Mouse (Mus musculus): ENCODE results near the gene Mmp9. TPM values are rescaled to one million over a fixed set of nuclear protein-coding genes. Genes with fewer than 3 reads are reported as not detected.

The Mmp9 gene
- polyA plus RNA-seq, 1 experiment from 2014 or later, result 5.7 TPM

DNA sequence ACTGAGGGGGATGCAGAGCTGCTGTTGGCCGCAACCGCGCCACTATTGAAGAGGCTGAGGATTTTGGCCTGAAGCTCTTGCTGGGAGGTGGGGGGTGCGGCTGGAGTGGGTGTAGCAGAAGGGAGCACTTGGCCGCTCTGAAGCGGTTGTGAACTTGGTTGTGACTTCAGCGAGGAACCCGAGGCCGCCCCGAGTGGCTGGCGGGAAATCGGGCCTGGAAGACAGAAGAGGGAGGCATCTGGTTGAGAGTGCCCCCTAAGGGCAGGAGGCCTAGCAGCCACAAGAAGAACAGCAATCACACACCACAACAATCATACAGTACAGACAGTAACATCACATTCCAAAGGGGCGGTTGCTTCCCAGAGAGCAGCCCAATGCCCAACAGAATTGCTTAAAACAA is 61.4 kb downstream of the Mmp9 start:
- H3K9ac ChIP-seq, result no peak overlapping the region
- no peak overlapping the region for H3K4me2 ChIP-seq (replicated peaks)
- H3K9me3 ChIP-seq (replicated peaks), result no peaks in the 10 kb centered on the region
- peaks cover 16% of the 10 kb centered on the region for H3K4me1 ChIP-seq
- 90% methylated on average over 13 of the region's 13 CpGs for WGBS
- H3K36me3 ChIP-seq, result peaks cover 83% of the 10 kb centered on the region
- no peak for ATAC-seq (ENCODE audit: low FRiP score)
- H3K27me3 ChIP-seq, result peaks cover 38% of the 10 kb centered on the region
- no peak overlapping the region for H3K27ac ChIP-seq
- H3K4me3 ChIP-seq, result no peak overlapping the region

DNA sequence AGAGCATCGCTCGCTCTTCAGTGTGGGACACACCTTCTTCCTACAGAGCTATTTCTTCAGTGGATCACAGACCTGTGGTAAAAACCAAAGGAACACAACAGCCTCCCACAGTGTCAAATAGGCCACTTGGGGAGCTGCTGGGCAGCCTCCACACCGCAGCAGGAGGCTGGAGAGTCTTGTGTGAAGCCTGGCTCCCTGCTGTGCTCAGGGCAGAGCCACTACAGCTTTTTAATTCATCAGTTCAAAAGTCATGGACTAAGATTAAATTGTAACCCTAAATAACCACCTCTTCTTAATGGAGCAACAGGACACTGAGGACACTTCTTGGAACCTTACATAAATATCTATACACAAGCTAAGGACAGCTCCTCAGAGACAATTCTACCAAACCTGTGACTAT is 62.5 kb downstream of the Mmp9 start:
- Histone ChIP-seq H3K9ac (no peak overlapping the region), H3K4me2 (replicated peaks) (no peak overlapping the region), H3K36me3 (peaks cover 95% of the 10 kb centered on the region), H3K4me3 (no peak overlapping the region), H3K27me3 (peaks cover 27% of the 10 kb centered on the region), H3K27ac (no peak overlapping the region), H3K9me3 (replicated peaks) (no peaks in the 10 kb centered on the region), H3K4me1 (peaks cover 6% of the 10 kb centered on the region)
- no peak for ATAC-seq (ENCODE audit: low FRiP score)
- WGBS, result 80% methylated on average over 3 of the region's 3 CpGs

DNA sequence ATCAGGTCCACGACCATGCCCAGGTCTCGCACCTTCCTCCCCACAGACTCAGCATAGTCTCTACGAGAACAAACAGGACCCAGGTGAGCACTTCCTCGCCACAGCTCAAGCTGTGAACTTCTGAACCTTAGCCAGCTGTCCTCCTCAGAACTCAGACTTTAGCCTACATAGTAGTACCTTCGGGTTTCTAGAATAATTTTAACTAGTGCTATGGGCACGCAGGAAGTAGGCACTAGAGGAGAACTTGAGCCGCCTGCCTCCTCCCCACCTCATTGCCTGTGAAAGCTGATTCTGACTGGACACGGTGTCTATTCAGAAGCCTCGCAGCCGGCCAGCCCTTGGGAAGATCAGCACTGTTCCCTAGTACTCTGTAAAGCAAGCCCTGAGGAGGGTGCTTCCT is 63.7 kb downstream of the Mmp9 start:
- Histone ChIP-seq H3K4me3 (no peak overlapping the region), H3K36me3 (peaks cover 99% of the 10 kb centered on the region), H3K4me2 (replicated peaks) (no peak overlapping the region), H3K9ac (no peak overlapping the region), H3K27me3 (peaks cover 15% of the 10 kb centered on the region), H3K9me3 (replicated peaks) (no peaks in the 10 kb centered on the region), H3K27ac (no peak overlapping the region), H3K4me1 (no peaks in the 10 kb centered on the region)
- ATAC-seq (ENCODE audit: low FRiP score), result no peak
- WGBS, result 90% methylated on average over 10 of the region's 10 CpGs

Other genes starting within 250 kb of the Mmp9 start
- gene Spint4, start 242.3 kb upstream of the Mmp9 start, polyA plus RNA-seq (2016; fragmentation: Nextera tagmentation; extraction: Ambion mirVana), result not detected in 2 replicates
- not detected in 2 replicates for gene Spint5, start 225.5 kb upstream of the Mmp9 start, polyA plus RNA-seq (2016; fragmentation: Nextera tagmentation; extraction: Ambion mirVana)
- gene Wfdc3, start 194.8 kb upstream of the Mmp9 start, polyA plus RNA-seq (2016; fragmentation: Nextera tagmentation; extraction: Ambion mirVana), result 1.0 and 1.2 TPM in 2 replicates
- 85.3 and 89.7 TPM in 2 replicates for gene Dnttip1, start 194.8 kb upstream of the Mmp9 start, polyA plus RNA-seq (2016; fragmentation: Nextera tagmentation; extraction: Ambion mirVana)
- 296 and 341 TPM in 2 replicates for gene Ube2c, start 170.9 kb upstream of the Mmp9 start, polyA plus RNA-seq (2016; fragmentation: Nextera tagmentation; extraction: Ambion mirVana)
- 4.9 and 31.3 TPM in 2 replicates for gene Tnnc2, start 160.8 kb upstream of the Mmp9 start, polyA plus RNA-seq (2016; fragmentation: Nextera tagmentation; extraction: Ambion mirVana)
- 15.0 and 15.7 TPM in 2 replicates for gene Snx21, start 155.0 kb upstream of the Mmp9 start, polyA plus RNA-seq (2016; fragmentation: Nextera tagmentation; extraction: Ambion mirVana)
- 15.3 and 17.0 TPM in 2 replicates for gene Acot8, start 135.9 kb upstream of the Mmp9 start, polyA plus RNA-seq (2016; fragmentation: Nextera tagmentation; extraction: Ambion mirVana)
- 11.9 and 12.2 TPM in 2 replicates for gene Zswim3, start 135.7 kb upstream of the Mmp9 start, polyA plus RNA-seq (2016; fragmentation: Nextera tagmentation; extraction: Ambion mirVana)
- 21.4 and 22.3 TPM in 2 replicates for gene Zswim1, start 118.1 kb upstream of the Mmp9 start, polyA plus RNA-seq (2016; fragmentation: Nextera tagmentation; extraction: Ambion mirVana)
- gene Spata25, start 112.2 kb upstream of the Mmp9 start, polyA plus RNA-seq (2016; fragmentation: Nextera tagmentation; extraction: Ambion mirVana), result not detected in 2 replicates
- 108 and 112 TPM in 2 replicates for gene Ctsa, start 107.9 kb upstream of the Mmp9 start, polyA plus RNA-seq (2016; fragmentation: Nextera tagmentation; extraction: Ambion mirVana)
- gene Neurl2, start 107.3 kb upstream of the Mmp9 start, polyA plus RNA-seq (2016; fragmentation: Nextera tagmentation; extraction: Ambion mirVana), result 5.5 and 6.1 TPM in 2 replicates
- 77.3 and 78.5 TPM in 2 replicates for gene Pltp, start 83.1 kb upstream of the Mmp9 start, polyA plus RNA-seq (2016; fragmentation: Nextera tagmentation; extraction: Ambion mirVana)
- gene Pcif1, start 61.5 kb upstream of the Mmp9 start, polyA plus RNA-seq (2016; fragmentation: Nextera tagmentation; extraction: Ambion mirVana), result 85.2 and 87.6 TPM in 2 replicates
- 17.3 and 18.2 TPM in 2 replicates for gene Zfp335, start 29.0 kb upstream of the Mmp9 start, polyA plus RNA-seq (2016; fragmentation: Nextera tagmentation; extraction: Ambion mirVana)
- gene Slc12a5, start 20.0 kb downstream of the Mmp9 start, polyA plus RNA-seq (2016; fragmentation: Nextera tagmentation; extraction: Ambion mirVana), result 12.7 and 16.1 TPM in 2 replicates
- gene Ncoa5, start 94.1 kb downstream of the Mmp9 start, polyA plus RNA-seq (2016; fragmentation: Nextera tagmentation; extraction: Ambion mirVana), result 126 and 129 TPM in 2 replicates
- 5.4 and 6.8 TPM in 2 replicates for gene Cd40, start 114.8 kb downstream of the Mmp9 start, polyA plus RNA-seq (2016; fragmentation: Nextera tagmentation; extraction: Ambion mirVana)
- gene 1700025C18Rik, start 150.0 kb downstream of the Mmp9 start, polyA plus RNA-seq (2016; fragmentation: Nextera tagmentation; extraction: Ambion mirVana), result not detected in 2 replicates